Mouse (Mus musculus): ENCODE data around the gene Secisbp2.

GRCm38 (mm10) chr13:51641424-51641823 lies 10.1 kb upstream of the Secisbp2 start:
- no peak for TF ChIP-seq CTCF (IDR thresholded peaks at IDR 0.05; ENCODE audit: low read depth, low read length)
- no peak for TF ChIP-seq POLR2A (IDR thresholded peaks at IDR 0.05; ENCODE audit: borderline replicate concordance, low read depth, low read length)
